In genomic region chr19:44908836-44909460, GRCm38 (mm10) we compare ENCODE assay signal across 13 mouse cellular contexts. TPM values are rescaled to one million over a fixed set of nuclear protein-coding genes. Genes with fewer than 3 reads are reported as not detected.
DNase-seq lines count a peak whose midpoint lies in the region; ATAC-seq and TF ChIP-seq lines count a peak whose summit lies in the region.
"Had no signal": no experiment of that assay in that cellular context is flagged by ENCODE, and none has a peak within 500 bp of the region (broad histone marks: within the 10 kb centered on the region; RNA-seq: fewer than 3 reads in every experiment).

No protein-coding gene starts in this region.

- H3K79me2 ChIP-seq in myocyte (ENCODE audit: control insufficient read depth, insufficient read depth): no peaks in the 10 kb centered on the region

- H3K36me3 ChIP-seq in heart, embryonic 10.5 days: no peaks in the 10 kb centered on the region
- no peaks in the 10 kb centered on the region for H3K36me3 ChIP-seq in kidney, postnatal 0 days (ENCODE audit: insufficient read depth, low read length)
- no peaks in the 10 kb centered on the region for H3K36me3 ChIP-seq in embryonic facial prominence, embryonic 10.5 days (replicated peaks)
- H3K36me3 ChIP-seq in myocyte (ENCODE audit: control insufficient read depth, insufficient read depth): no peaks in the 10 kb centered on the region
- no peaks in the 10 kb centered on the region for H3K36me3 ChIP-seq in hindbrain, embryonic 10.5 days
- H3K36me3 ChIP-seq: midbrain, embryonic 12.5 days had no signal

- ATAC-seq in kidney, postnatal 0 days (replicated peaks; ENCODE audit: low FRiP score, low read depth): no peak

- no peak overlapping the region for H3K4me2 ChIP-seq in kidney, postnatal 0 days (ENCODE audit: low read length)
- H3K4me2 ChIP-seq in myocyte (ENCODE audit: low read depth): peak overlapping the region; percentile 4
- H3K4me2 ChIP-seq: midbrain, embryonic 12.5 days had no signal

- no peaks in the 10 kb centered on the region for H3K9me3 ChIP-seq in heart, embryonic 10.5 days
- no peaks in the 10 kb centered on the region for H3K9me3 ChIP-seq in kidney, postnatal 0 days (replicated peaks; ENCODE audit: low read length)
- no peaks in the 10 kb centered on the region for H3K9me3 ChIP-seq in embryonic facial prominence, embryonic 10.5 days
- no peaks in the 10 kb centered on the region for H3K9me3 ChIP-seq in hindbrain, embryonic 10.5 days
- H3K9me3 ChIP-seq: midbrain, embryonic 12.5 days had no signal

- no peaks in the 10 kb centered on the region for H3K27me3 ChIP-seq in heart, embryonic 10.5 days (ENCODE audit: insufficient read depth, poor library complexity, severe bottlenecking)
- H3K27me3 ChIP-seq in kidney, postnatal 0 days (ENCODE audit: insufficient read depth, low read length): no peaks in the 10 kb centered on the region
- no peaks in the 10 kb centered on the region for H3K27me3 ChIP-seq in embryonic facial prominence, embryonic 10.5 days (replicated peaks; ENCODE audit: low read depth, poor library complexity, severe bottlenecking)
- H3K27me3 ChIP-seq in myocyte (ENCODE audit: control insufficient read depth, insufficient read depth, insufficient read length): no peaks in the 10 kb centered on the region
- H3K27me3 ChIP-seq in hindbrain, embryonic 10.5 days (ENCODE audit: insufficient read depth, poor library complexity, severe bottlenecking): peaks cover 18% of the 10 kb centered on the region; the same call in 1 of the 2 replicates

- no peak for TF ChIP-seq CTCF in kidney, postnatal 0 days (IDR thresholded peaks at IDR 0.05; ENCODE audit: low read depth)

- no peak overlapping the region for H3ac ChIP-seq in myocyte (ENCODE audit: control insufficient read depth, insufficient read length)

- peak; percentile 72 for DNase-seq in heart, embryonic 10.5 days (ENCODE audit: low spot score)
- DNase-seq in heart, postnatal 36 days: no peak
- DNase-seq in kidney, postnatal 0 days (ENCODE audit: low spot score): no peak
- DNase-seq in kidney, adult 9 months: no peak
- DNase-seq in embryonic facial prominence, embryonic 10.5 days (ENCODE audit: low spot score): no peak
- DNase-seq in urinary bladder, postnatal 4 days (ENCODE audit: low spot score in 2 of 2): no peak
- no peak for DNase-seq in hindbrain, embryonic 10.5 days (ENCODE audit: low spot score)
- DNase-seq: adrenal gland, postnatal 10 days; kidney, adult 8-10 months; lung, postnatal 14 days; right cerebral cortex, postnatal 25 days had no signal

- peak overlapping the region; percentile 80 for H3K27ac ChIP-seq in heart, embryonic 10.5 days
- H3K27ac ChIP-seq in kidney, postnatal 0 days: peak overlapping the region; percentile 48
- H3K27ac ChIP-seq in embryonic facial prominence, embryonic 10.5 days (replicated peaks): peak overlapping the region; percentile 75
- no peak overlapping the region for H3K27ac ChIP-seq in hindbrain, embryonic 10.5 days
- H3K27ac ChIP-seq: midbrain, embryonic 12.5 days had no signal

- H3K4me3 ChIP-seq in heart, embryonic 10.5 days: no peak overlapping the region
- no peak overlapping the region for H3K4me3 ChIP-seq in kidney, postnatal 0 days (replicated peaks; ENCODE audit: low read depth, low read length)
- H3K4me3 ChIP-seq in embryonic facial prominence, embryonic 10.5 days: no peak overlapping the region
- no peak overlapping the region for H3K4me3 ChIP-seq in myocyte
- H3K4me3 ChIP-seq in hindbrain, embryonic 10.5 days: no peak overlapping the region
- H3K4me3 ChIP-seq: midbrain, embryonic 12.5 days had no signal

- intact Hi-C loops in heart, postnatal 36 days (cut with DNase I): loop anchor here (2.0 kb wide), 1 partner anchor 20 kb away; no protein-coding TSS in a partner anchor

- TF ChIP-seq POLR2A in myocyte (IDR thresholded peaks at IDR 0.05; ENCODE audit: insufficient read length, low read depth): no peak

- peaks cover 48% of the 10 kb centered on the region for H3K4me1 ChIP-seq in heart, embryonic 10.5 days
- peaks cover 7% of the 10 kb centered on the region; the same call in 1 of the 2 replicates for H3K4me1 ChIP-seq in kidney, postnatal 0 days (replicated peaks; ENCODE audit: insufficient read depth, low read length)
- peaks cover 50% of the 10 kb centered on the region for H3K4me1 ChIP-seq in embryonic facial prominence, embryonic 10.5 days
- peaks cover 45% of the 10 kb centered on the region for H3K4me1 ChIP-seq in hindbrain, embryonic 10.5 days (replicated peaks)

- 57% methylated on average over 11 of the region's 11 CpGs for WGBS in heart, embryonic 10.5 days
- 70% methylated on average over 11 of the region's 11 CpGs for WGBS in kidney, postnatal 0 days
- WGBS in embryonic facial prominence, embryonic 10.5 days: 66% methylated on average over 11 of the region's 11 CpGs
- 61% methylated on average over 11 of the region's 11 CpGs for WGBS in hindbrain, embryonic 10.5 days

- H3K9ac ChIP-seq in kidney, postnatal 0 days (ENCODE audit: low read depth, low read length): no peak overlapping the region
- H3K9ac ChIP-seq: midbrain, embryonic 12.5 days had no signal

TF ChIP-seq in myocyte, 11 proteins besides CTCF, POLR2A, EP300 and RAD21:
- no peak for TF ChIP-seq TCF12 (IDR thresholded peaks at IDR 0.05; ENCODE audit: insufficient read depth, poor library complexity, severe bottlenecking)
- no peak for TF ChIP-seq USF1 (IDR thresholded peaks at IDR 0.05; ENCODE audit: low read depth)
- no peak for TF ChIP-seq E2F4 (IDR thresholded peaks at IDR 0.05; ENCODE audit: insufficient read depth)
- TF ChIP-seq POLR2AphosphoS2 (IDR thresholded peaks at IDR 0.05; ENCODE audit: insufficient read length, low read depth): no peak
- TF ChIP-seq MYOD1 (IDR thresholded peaks at IDR 0.05; ENCODE audit: control insufficient read depth in 1 of 3, insufficient read length in 2 of 3, low read depth in 2 of 3): no peak
- TF ChIP-seq MAX (IDR thresholded peaks at IDR 0.05; ENCODE audit: low read depth): no peak
- TF ChIP-seq TCF3 (IDR thresholded peaks at IDR 0.05; ENCODE audit: insufficient read length, low read depth): no peak
- TF ChIP-seq CEBPB (IDR thresholded peaks at IDR 0.05; ENCODE audit: insufficient read depth, poor library complexity, severe bottlenecking): no peak
- TF ChIP-seq REST (IDR thresholded peaks at IDR 0.05; ENCODE audit: insufficient read depth, insufficient read length): no peak
- TF ChIP-seq SRF (IDR thresholded peaks at IDR 0.05; ENCODE audit: control insufficient read depth, insufficient read length, low read depth): no peak
- TF ChIP-seq MYOG (IDR thresholded peaks at IDR 0.05; ENCODE audit: control insufficient read depth in 1 of 3, insufficient read depth in 1 of 3, insufficient read length in 2 of 3, low read depth in 2 of 3): no peak
TF ChIP-seq in myocyte: peak in this region for 0.

RNA-seq across cellular contexts. Expression of gene Slf2, which starts 22.0 kb away (rescaled TPM):
- 56.6 and 60.6 TPM in 2 replicates for polyA plus RNA-seq in heart, embryonic 10.5 days (2016; fragmentation: Nextera tagmentation; extraction: Ambion mirVana)
- total RNA-seq in heart, postnatal 36 days (2021): 10 to 100 TPM; 21.4 to 23.3 TPM
- polyA plus RNA-seq in kidney, postnatal 0 days (2015; fragmentation: Nextera tagmentation; extraction: Ambion mirVana): 19.4 and 21.7 TPM in 2 replicates
- polyA plus RNA-seq in embryonic facial prominence, embryonic 10.5 days (2016; fragmentation: Nextera tagmentation; extraction: Ambion mirVana): 56.3 and 57.8 TPM in 2 replicates
- 6.6 TPM for polyA plus RNA-seq in myocyte (2012; fragmentation: generic; extraction: Trizol)
- polyA plus RNA-seq in hindbrain, embryonic 10.5 days (2016; fragmentation: Nextera tagmentation; extraction: Ambion mirVana): 28.1 and 39.3 TPM in 2 replicates
